Mouse (Mus musculus) ES-E14 (cell line): Measurements from ENCODE around the gene Olfr9.

Source experiments
- CHD2 ChIP-seq: IDR thresholded peaks from 2 replicates; pipeline ENCODE4 v1.6.1; 2014; ENCODE audit warnings: mild to moderate bottlenecking, low read depth, low read length, inconsistent platforms
- HCFC1 ChIP-seq: IDR thresholded peaks from 2 replicates; pipeline ENCODE4 v1.6.1; 2012; ENCODE audit warnings: low read length, inconsistent platforms, borderline replicate concordance; ENCODE audit not compliant: insufficient read depth
- ZNF384 ChIP-seq: IDR thresholded peaks from 2 replicates; pipeline ENCODE4 v1.6.1; 2012; ENCODE audit warnings: low read depth, low read length, inconsistent platforms

DNA sequence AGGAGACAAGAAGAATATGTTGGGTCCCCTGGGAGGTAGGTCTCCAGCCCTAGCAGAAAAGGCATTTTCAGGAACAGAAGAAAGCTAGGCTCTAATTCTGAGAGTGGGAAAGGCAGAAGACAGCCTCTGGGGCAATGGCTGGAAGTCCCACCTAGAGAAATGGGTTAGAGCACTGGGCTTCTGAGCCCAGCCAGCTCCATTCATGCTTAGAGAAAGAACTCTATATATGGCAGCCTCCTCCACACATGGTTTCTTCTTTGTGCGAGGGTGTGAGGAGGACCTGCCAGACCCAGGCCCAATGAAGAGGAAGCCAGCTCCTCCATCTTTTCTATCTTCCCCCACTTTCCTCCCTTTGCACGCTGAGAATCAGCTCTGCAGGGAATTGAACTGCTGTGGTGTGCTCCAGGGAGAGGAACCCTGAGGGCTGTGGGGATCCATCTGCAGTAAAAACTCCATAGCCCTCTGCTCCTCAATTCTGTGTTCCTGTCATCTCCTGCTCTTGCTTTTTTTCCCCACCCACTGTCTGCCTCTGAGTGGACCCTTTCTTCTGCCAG lies 21.1 kb downstream of the Olfr9 start, which contains the start of gene Olfr763:
- TF ChIP-seq ZNF384 (no peak), CHD2 (no peak), HCFC1 (no peak)
